Mouse (Mus musculus): ENCODE results near the gene Ciita.

DNA sequence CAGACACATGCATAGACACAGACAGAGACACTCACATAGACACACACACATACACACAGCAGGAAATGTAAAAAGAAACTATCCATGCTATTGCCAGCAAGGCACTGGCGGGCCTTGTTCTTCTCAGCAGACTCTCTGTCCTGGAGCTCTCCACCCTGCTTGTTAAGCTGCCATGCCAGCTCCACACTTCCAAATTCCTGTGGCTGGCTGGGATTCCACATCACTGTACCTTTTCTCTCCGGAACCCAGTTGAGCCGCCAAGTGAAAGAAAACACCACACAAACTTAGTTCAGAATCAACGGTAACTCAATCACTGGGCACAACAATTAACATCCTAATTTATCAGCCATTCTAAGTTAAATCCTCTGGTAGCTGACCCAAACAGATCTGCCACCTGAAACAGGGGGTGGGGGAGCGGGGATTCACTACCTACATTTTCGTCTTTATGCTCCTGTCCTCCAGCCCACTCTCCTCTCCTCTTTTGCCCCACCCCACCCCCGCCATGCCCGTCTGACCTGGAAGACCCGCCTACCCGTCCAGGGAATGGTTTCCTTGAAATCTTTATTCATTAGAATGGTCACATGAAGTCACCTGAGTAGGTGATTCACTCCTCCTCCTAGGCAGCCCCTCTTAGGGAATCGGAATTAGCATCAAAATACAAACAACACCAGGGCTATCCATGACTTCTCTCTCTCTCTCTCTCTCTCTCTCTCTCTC is 12.3 kb upstream of the Ciita start:
- TF ChIP-seq CTCF (IDR thresholded peaks at IDR 0.05; ENCODE audit: borderline replicate concordance, insufficient read depth, low read depth, low read length) (no peak), POLR2A (IDR thresholded peaks at IDR 0.05; ENCODE audit: borderline replicate concordance, insufficient read depth, low read length) (no peak)
